Mouse (Mus musculus) kidney, postnatal 10 days (tissue): ENCODE data around the gene Rbm4.
"Not testable (repeated sequence)": the region's sequence is repeated elsewhere in the genome, so short reads cannot be mapped to it uniquely, and the experiment has no call there.

ENCODE experiments used
- DNase-seq: peaks from one replicate; pipeline ENCODE4 v3.0.0; 2021; ENCODE audit warnings: mixed read lengths

The Rbm4 gene

GRCm38 (mm10) chr19:4793831-4794422, at the start of gene Rbm4:
Gene Rbm4, minus strand, starts transcription at chr19:4793901.
- DNase-seq = peak; percentile 98

DNA sequence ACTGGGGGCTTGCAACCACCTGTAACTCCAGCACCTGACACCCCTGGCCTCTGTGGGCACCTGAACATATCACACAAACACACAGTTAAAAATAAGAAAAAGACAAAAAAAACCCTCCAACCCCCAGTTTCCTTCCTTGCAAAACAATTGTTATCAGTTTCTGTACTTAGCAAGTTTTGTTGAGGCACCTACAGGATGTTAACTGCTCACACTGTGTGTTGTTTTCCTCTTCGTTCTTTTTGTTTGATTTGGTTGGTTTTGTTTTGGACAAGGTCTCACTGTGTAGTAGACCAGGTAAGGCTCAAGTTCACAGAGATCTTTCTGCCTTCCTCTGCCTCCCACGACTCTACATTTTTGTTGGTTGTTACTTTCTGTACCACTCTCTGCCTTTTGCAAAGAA, 48.9 kb upstream of the Rbm4 start:
- DNase-seq = no peak

GRCm38 (mm10) chr19:4840848-4841247, 47.1 kb upstream of the Rbm4 start:
- no peak for DNase-seq

DNA sequence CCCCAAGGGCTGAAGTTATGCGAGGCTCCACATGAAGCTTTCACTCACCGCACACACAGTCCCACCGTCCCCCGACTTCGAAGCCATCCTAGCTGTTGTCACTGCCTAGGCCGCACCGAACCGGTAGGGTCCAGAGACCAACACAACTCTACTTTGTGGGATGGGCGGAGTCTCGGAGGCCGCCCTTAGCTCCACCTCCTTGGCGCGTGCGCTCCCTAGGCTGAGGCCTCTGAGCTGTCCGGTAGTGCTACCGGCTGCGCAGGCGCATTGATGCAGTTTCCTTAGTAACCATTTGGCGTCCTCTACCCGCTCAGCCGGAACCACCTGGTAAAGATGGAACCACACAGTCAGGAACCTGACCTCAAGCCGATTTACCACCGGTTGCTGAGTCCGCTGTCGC, 45.4 kb upstream of the Rbm4 start, which contains the start of the genes Ccs and Ccdc87:
Gene Ccs, minus strand, starts transcription at position 184 of the 400 bp plus-strand sequence.
Gene Ccdc87, plus strand, starts transcription at position 218 of the 400 bp plus-strand sequence.
- DNase-seq = peak; percentile 98

GRCm38 (mm10) chr19:4838526-4839140, 44.9 kb upstream of the Rbm4 start:
- no peak for DNase-seq

GRCm38 (mm10) chr19:4837049-4837448, 43.3 kb upstream of the Rbm4 start:
- no peak for DNase-seq

DNA sequence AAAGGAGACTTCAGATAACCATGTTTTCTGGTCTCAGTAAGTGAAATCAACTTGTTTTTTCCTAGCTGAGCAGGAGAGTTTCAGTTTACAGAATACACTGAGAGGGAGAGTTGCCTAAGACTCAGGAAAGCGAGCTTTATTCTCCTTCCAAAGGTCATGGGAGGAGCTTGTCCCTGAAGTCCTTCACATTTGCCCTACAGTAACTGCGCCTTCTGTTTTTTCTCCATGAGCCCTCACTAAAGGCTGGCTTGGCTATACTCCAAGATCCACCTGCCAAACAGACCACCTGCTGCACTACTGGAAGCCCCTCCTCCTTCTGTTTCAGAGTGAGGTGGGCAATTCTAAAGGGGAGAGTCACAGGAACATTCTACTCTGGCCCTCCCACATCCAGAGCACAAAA, 42.4 kb upstream of the Rbm4 start:
- DNase-seq = peak; percentile 24

- no peak for DNase-seq
Measured at GRCm38 (mm10) chr19:4833977-4834376, 40.3 kb upstream of the Rbm4 start.

GRCm38 (mm10) chr19:4829156-4829555, 35.5 kb upstream of the Rbm4 start:
- DNase-seq = peak; percentile 25

GRCm38 (mm10) chr19:4828444-4829114, 34.9 kb upstream of the Rbm4 start:
- peak; percentile 57 for DNase-seq

DNA sequence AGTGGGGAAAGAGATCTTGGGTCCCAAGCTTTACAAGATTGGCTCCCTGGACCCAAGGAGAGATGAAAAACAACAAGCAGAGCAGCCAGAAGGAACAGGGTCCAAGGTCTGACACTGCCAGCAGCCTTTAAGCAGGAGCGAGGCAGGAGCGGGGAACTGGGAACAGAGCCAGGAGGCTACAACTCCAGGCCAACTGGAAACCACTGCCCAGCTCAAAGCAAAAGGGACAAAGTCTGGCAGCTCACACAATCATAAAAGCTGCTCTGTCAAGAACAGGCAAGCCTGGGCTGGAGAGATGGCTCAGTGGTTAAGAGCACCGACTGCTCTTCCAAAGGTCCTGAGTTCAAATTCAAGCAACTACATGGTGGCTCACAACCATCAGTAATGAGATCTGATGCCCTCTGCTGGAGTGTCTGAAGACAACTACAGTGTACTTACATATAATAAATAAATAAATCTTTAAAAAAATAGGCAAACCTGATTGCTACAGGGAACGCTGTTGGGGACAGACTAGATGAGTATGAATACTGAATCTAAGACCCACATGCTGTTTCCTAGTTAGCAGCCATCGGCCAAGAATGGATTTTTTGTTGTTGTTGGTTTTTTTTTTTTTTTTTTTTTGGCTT, 27.1 kb upstream of the Rbm4 start:
- peak; percentile 91 for DNase-seq

DNA sequence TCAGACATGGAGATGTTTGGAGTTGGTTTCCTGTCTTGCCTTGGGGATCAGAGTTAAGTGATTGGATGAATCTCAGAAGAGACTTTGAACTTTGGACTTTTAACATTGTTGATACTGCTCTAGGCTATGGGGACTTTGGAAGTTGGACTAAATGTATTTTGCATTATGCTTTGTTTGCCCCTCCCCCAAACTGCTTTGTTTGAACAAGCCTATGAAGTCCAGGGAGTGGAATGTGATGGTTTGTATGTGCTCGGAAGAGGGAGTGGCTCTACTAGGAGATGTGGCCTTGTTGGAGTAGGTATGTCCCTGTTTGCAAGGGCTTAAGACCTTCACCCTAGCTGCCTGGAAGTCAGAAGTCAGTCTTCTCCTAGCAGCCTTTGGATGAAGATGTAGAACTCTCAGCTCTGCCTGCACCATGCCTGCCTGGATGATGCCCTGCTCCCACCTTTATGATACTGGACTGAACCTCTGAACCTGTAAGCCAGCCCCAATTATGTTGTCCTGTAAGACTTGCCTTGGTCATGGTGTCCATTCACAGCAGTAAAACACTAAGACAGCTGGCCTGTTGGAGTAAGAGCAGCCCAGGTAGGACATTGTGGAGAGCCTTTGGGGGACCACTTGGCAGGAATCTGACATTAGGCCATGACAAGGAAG, 23.6 kb upstream of the Rbm4 start:
- DNase-seq = no peak

- DNase-seq = peak; percentile 61
Measured at GRCm38 (mm10) chr19:4813015-4813414, 19.3 kb upstream of the Rbm4 start.

- DNase-seq = not testable (repeated sequence)
Measured at GRCm38 (mm10) chr19:4812334-4812949, 18.7 kb upstream of the Rbm4 start.

- no peak for DNase-seq
Measured at GRCm38 (mm10) chr19:4811909-4812242, 18.2 kb upstream of the Rbm4 start.

DNA sequence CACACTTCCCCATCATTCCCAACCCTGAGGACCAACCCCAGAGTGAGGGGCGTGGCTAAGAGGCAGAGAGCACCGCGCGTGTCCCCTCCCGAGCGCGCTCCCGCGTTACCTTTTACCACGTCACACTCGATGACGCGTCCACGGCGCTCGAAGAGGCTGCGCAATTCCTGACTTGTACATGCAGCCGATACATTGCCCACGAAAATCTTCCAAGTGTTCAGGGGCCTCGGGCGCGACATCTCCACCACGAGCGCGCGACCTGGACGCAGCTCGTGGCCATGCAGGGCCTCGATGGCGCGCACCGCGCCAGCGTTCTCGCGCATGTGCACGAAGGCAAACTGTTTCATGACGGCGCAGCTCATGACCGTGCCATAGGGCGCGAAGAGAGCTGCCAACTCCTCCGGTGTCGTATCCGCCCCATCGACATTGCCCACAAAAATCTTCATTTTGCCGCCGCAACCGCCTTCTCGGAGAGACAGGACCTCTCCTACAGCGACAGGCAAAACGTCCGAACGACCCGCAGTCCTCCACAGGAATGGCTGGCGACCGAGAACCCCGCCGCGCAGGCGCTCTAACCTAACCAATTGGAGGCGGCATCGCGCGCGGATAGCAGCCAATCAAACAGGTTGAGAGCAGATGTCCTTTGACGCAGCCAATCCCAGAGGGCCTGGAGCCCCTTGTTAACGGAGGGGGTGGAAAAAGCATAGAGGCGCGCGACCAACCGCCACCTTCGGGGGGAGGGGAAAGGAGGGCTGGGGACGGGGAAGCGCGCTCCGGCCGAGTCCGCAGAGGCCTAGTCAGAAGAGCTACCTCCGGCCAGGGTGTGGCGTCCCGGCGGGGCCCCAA, 17.6 kb upstream of the Rbm4 start, which contains the start of the genes Gm21992 and Rbm14:
Gene Gm21992, minus strand, starts transcription at position 550 of the 846 bp plus-strand sequence.
Gene Rbm14, minus strand, starts transcription at position 572 of the 846 bp plus-strand sequence.
- peak; percentile 98 for DNase-seq

GRCm38 (mm10) chr19:4810746-4811062, 17.0 kb upstream of the Rbm4 start:
- DNase-seq = no peak

DNA sequence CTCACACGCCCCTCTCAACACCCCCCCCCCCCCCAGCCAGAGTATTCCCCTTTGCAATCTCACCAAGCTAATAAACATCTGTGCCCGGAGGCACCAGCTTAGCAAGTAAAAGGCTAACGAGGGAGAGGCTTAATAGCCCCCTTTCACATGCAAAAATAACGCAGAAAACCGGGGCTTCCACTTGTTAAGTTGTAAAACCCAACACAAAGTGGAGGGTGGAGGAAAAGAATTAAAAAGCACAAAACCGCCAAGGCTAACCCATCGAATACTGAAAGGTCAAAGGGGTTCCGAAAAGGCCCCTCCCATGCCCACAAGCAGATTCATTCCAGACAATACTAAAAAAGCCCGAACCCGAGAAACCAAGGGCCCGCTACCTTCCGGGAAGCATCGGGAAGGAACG, 16.6 kb upstream of the Rbm4 start:
- no peak for DNase-seq

DNA sequence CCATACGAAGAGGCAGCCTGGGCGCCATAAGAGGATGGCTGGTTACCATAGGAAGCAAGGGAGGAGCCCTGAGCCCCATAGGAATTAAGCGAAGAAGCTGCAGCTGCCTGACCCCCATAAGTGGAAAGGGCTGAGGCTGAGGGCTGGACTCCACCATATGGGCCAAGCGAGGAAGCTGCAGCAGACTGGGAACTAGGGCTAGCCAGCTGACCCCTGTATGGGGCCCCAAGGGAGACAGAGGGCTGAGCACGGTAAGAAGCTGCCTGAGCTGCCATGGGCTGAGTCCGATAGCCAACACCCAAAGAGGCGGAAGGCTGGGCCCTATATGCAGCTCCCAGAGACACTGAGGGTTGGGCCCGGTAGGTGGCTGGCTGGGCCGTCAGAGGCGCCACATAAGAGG, 9.6 kb upstream of the Rbm4 start:
- DNase-seq = no peak

GRCm38 (mm10) chr19:4802691-4803091, 9.0 kb upstream of the Rbm4 start:
- DNase-seq = no peak

DNA sequence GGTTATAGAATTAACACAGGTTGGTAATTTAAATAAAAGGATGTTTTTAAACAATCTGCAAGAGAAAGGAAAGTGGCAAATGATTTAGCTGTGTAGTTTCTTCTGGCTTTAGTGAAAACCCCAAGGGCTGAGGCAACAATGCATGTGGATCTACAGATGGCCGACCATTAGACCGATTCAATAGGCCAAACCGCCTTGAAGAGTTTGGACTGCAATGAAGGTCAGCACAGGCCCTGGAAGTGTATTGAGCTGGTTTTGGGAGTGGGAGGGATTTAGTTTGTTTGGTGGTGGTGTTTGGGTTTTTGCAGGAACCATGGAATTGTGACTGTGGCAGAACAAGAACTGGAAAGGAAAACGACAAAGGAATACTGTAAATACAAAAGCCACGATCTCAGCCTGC, 5.4 kb upstream of the Rbm4 start:
- no peak for DNase-seq

GRCm38 (mm10) chr19:4797846-4798245, 4.1 kb upstream of the Rbm4 start:
- no peak for DNase-seq
